Mouse (Mus musculus) midbrain, embryonic 16.5 days (tissue): Measurements from ENCODE around the gene Msl2. TPM values are rescaled to one million over a fixed set of nuclear protein-coding genes. Genes with fewer than 3 reads are reported as not detected.

Source experiments
- ATAC-seq: fragments of 200-750 bp; cut with Nextera tagmentation; 2 replicates; pipeline ENCODE4 v1.8.0; 2017; ENCODE audit warnings: moderate TSS enrichment
- H3K27ac ChIP-seq: fragments of 300-500 bp; sonication (generic); 2 replicates; pipeline ENCODE4 v1.5.1; 2014; ENCODE audit warnings: mild to moderate bottlenecking, low read length, mixed read lengths
- H3K27me3 ChIP-seq: fragments of 300-500 bp; sonication (generic); 2 replicates; pipeline ENCODE4 v1.6.1; 2014; ENCODE audit warnings: low read depth, low read length, mixed read lengths; ENCODE audit not compliant: control insufficient read depth, insufficient read depth
- H3K36me3 ChIP-seq: fragments of 300-500 bp; sonication (generic); 2 replicates; pipeline ENCODE4 v1.6.1; 2014; ENCODE audit warnings: mild to moderate bottlenecking, low read length, moderate library complexity, mixed read lengths; ENCODE audit not compliant: control insufficient read depth, insufficient read depth
- H3K4me1 ChIP-seq: fragments of 300-500 bp; sonication (generic); 2 replicates; pipeline ENCODE4 v1.6.1; 2014; ENCODE audit warnings: mild to moderate bottlenecking, low read length, mixed read lengths; ENCODE audit not compliant: control insufficient read depth, insufficient read depth
- H3K4me2 ChIP-seq: fragments of 300-500 bp; sonication (generic); 2 replicates; pipeline ENCODE4 v1.6.1; 2014; ENCODE audit warnings: mild to moderate bottlenecking, low read length, mixed read lengths
- H3K4me3 ChIP-seq: fragments of 300-500 bp; sonication (generic); 2 replicates; pipeline ENCODE4 v1.5.1; 2014; ENCODE audit warnings: low read depth, mild to moderate bottlenecking, low read length, moderate library complexity, mixed read lengths
- H3K9ac ChIP-seq: fragments of 300-500 bp; sonication (generic); 2 replicates; pipeline ENCODE4 v1.6.1; 2014; ENCODE audit warnings: low read depth, low read length, mixed read lengths
- H3K9me3 ChIP-seq: fragments of 300-500 bp; sonication (generic); replicated peaks from 2 replicates; pipeline ENCODE4 v1.6.1; 2014; ENCODE audit warnings: mild to moderate bottlenecking, low read length, mixed read lengths; ENCODE audit not compliant: control insufficient read depth, poor library complexity, severe bottlenecking
- WGBS: fragments of 180-500 bp; shearing (Covaris S2); extraction: QIAGEN DNeasy Blood & Tissue Kit; methylation state at CpG from one replicate; pipeline ENCODE4 v1.1.7; 2014; 5-methylcytosine and 5-hydroxymethylcytosine counted together
- polyA plus RNA-seq: library from polyadenylated mRNA; unstranded; fragments of >200 nt; fragmentation: Nextera tagmentation; extraction: Ambion mirVana; gene quantifications from 2 replicates; pipeline ENCODE4 v1.2.1, GENCODE M21; 2015

Gene Msl2
- polyA plus RNA-seq, 1 experiment from 2014 or later: 3.4 TPM

- H3K27ac ChIP-seq: no peak overlapping the region
- WGBS: 97% methylated on average over 3 of the region's 3 CpGs
- no peaks in the 10 kb centered on the region; the same call in 1 of the 2 replicates for H3K36me3 ChIP-seq
- ATAC-seq: no peak
- no peak overlapping the region for H3K4me2 ChIP-seq
- no peaks in the 10 kb centered on the region for H3K9me3 ChIP-seq
- no peak overlapping the region for H3K4me3 ChIP-seq
- H3K4me1 ChIP-seq: peaks cover 5% of the 10 kb centered on the region; the same call in 1 of the 2 replicates
- no peak overlapping the region for H3K9ac ChIP-seq
- no peaks in the 10 kb centered on the region for H3K27me3 ChIP-seq
Measured at GRCm38 (mm10) chr9:101069781-101070180, 4.1 kb upstream of the Msl2 start.

- H3K4me2 ChIP-seq: no peak overlapping the region
- peaks cover 10% of the 10 kb centered on the region for H3K4me1 ChIP-seq
Measured at GRCm38 (mm10) chr9:101072506-101072905, 1.4 kb upstream of the Msl2 start.

DNA sequence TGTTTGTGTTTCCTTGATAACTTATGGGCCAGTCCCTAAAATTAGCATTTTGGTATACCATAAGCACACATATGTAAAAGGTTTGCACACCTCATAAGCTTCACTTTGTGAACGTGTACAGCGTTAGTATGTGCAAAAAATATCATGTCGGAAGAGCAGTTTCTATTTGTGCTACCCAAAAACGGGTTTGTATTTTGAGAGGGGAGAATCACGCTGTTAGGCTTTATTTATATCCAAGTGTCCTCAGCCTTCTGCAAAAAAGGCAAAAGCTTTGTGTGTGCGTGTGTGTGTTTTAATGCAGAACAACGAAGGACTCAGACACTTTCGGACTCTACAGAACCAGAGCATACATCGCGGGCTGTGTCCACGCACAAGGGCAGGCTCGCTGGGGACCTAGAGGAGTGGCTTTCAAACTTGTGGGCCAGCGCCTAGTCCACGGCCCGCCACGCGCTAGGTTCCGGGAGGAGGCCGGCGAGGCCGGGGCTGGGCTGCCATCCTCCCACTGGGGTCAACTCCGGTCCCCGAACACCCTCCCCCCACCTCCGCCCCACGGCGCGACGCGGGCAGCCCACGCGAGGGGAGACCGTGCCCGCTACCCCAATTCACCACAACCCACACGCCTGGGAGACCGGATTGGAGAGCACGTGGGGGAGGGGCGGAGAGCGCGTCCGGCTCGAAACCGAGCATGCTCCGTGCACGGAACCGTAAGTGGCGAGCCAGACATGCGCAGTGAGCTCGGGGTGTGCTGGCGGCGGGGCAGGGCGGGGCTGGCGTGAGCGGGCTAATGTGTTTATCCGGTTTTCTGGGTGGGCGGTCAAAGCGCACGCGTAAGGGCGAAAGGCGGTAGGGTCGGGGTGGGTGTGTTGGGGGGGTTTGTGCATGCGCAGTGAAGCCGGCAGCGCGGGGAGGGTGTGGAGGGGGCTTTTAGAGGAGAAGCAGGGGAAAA is 587 bp upstream of the Msl2 start:
- 1% methylated on average over 59 of the region's 65 CpGs for WGBS
- no peaks in the 10 kb centered on the region for H3K9me3 ChIP-seq
- H3K36me3 ChIP-seq: no peaks in the 10 kb centered on the region
- H3K27ac ChIP-seq: peak overlapping the region; percentile 93
- H3K4me2 ChIP-seq: peak overlapping the region; percentile 76
- H3K4me1 ChIP-seq: peaks cover 16% of the 10 kb centered on the region
- ATAC-seq: peak; percentile 94
- peak overlapping the region; percentile 96 for H3K4me3 ChIP-seq
- H3K27me3 ChIP-seq: no peaks in the 10 kb centered on the region
- peak overlapping the region; percentile 95 for H3K9ac ChIP-seq

More at GRCm38 (mm10) chr9:101072506-101072905, 1.4 kb upstream of the Msl2 start:
- Histone ChIP-seq H3K27ac (no peak overlapping the region), H3K9ac (no peak overlapping the region), H3K36me3 (no peaks in the 10 kb centered on the region; the same call in 1 of the 2 replicates), H3K9me3 (no peaks in the 10 kb centered on the region), H3K27me3 (no peaks in the 10 kb centered on the region), H3K4me3 (no peak overlapping the region)
- WGBS: 34% methylated on average over 5 of the region's 5 CpGs
- no peak for ATAC-seq

DNA sequence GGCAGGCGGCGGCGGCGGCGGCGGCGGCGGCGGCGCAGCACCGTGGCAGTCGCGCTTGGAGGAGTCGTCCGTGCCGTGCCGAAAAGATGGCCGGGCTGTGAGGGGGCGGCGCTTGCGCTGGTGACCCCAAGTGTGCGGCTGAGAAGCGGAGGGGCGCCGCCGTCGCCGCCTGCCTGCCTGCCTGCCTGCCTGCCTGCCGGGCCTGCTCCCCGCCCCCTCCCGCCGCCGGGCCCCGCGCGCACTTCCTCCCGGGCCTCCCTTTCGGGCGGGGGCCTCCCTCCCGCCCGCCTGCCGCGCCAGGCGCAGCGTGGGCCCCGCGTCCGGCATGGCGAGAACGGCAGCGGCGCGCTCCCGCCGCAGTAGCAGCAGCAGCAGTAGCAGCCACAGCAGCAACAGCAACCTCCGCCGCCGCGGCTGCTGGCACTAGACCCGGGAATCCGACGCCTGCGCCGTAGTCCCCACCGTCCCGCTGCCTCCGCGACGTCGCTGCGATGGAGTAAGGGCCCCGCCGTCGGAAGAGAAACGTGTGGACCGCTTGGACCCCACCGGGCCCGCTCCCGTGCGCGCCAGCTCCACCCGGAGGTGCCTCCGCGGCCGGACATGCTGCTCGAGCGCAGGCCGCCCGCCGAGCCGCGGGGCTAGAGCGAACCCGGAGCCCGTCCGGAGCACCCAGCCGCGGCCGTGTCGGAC is 576 bp downstream of the Msl2 start:
- peak overlapping the region; percentile 99 for H3K9ac ChIP-seq
- H3K4me3 ChIP-seq: peak overlapping the region; percentile 96
- H3K4me1 ChIP-seq: peaks cover 28% of the 10 kb centered on the region
- 0% methylated on average over 48 of the region's 100 CpGs for WGBS
- no peaks in the 10 kb centered on the region for H3K27me3 ChIP-seq
- peak overlapping the region; percentile 77 for H3K4me2 ChIP-seq
- no peaks in the 10 kb centered on the region for H3K36me3 ChIP-seq
- H3K9me3 ChIP-seq: no peaks in the 10 kb centered on the region
- H3K27ac ChIP-seq: peak overlapping the region; percentile 100
- ATAC-seq: peak; percentile 83

GRCm38 (mm10) chr9:101075091-101075581 is 1.2 kb downstream of the Msl2 start:
- H3K4me2 ChIP-seq: peak overlapping the region; percentile 77
- peak overlapping the region; percentile 96 for H3K4me3 ChIP-seq
- H3K4me1 ChIP-seq: peaks cover 32% of the 10 kb centered on the region
- no peaks in the 10 kb centered on the region for H3K36me3 ChIP-seq
- H3K9me3 ChIP-seq: no peaks in the 10 kb centered on the region
- no peaks in the 10 kb centered on the region for H3K27me3 ChIP-seq
- 0% methylated on average over 25 of the region's 25 CpGs for WGBS
- ATAC-seq: no peak
- peak overlapping the region; percentile 99 for H3K9ac ChIP-seq
- peak overlapping the region; percentile 100 for H3K27ac ChIP-seq

- Histone ChIP-seq H3K27me3 (no peaks in the 10 kb centered on the region), H3K36me3 (no peaks in the 10 kb centered on the region), H3K4me2 (peak overlapping the region; percentile 77), H3K9ac (peak overlapping the region; percentile 99), H3K4me3 (peak overlapping the region; percentile 96), H3K9me3 (no peaks in the 10 kb centered on the region), H3K27ac (no peak overlapping the region), H3K4me1 (peaks cover 36% of the 10 kb centered on the region)
- no peak for ATAC-seq
- 1% methylated on average over 8 of the region's 8 CpGs for WGBS
Measured at GRCm38 (mm10) chr9:101075694-101076093, 1.8 kb downstream of the Msl2 start.

- Histone ChIP-seq H3K27me3 (no peaks in the 10 kb centered on the region), H3K4me2 (peak overlapping the region; percentile 77), H3K27ac (no peak overlapping the region), H3K4me1 (peaks cover 36% of the 10 kb centered on the region), H3K4me3 (peak overlapping the region; percentile 96), H3K36me3 (no peaks in the 10 kb centered on the region), H3K9ac (peak overlapping the region; percentile 99), H3K9me3 (no peaks in the 10 kb centered on the region)
- ATAC-seq: no peak
- WGBS: 1% methylated on average over 18 of the region's 18 CpGs
Measured at GRCm38 (mm10) chr9:101076095-101076875, 2.4 kb downstream of the Msl2 start.

GRCm38 (mm10) chr9:101077486-101077885 is 3.6 kb downstream of the Msl2 start:
- H3K4me1 ChIP-seq: peaks cover 36% of the 10 kb centered on the region
- H3K9me3 ChIP-seq: no peaks in the 10 kb centered on the region
- peak overlapping the region; percentile 96 for H3K4me3 ChIP-seq
- peak overlapping the region; percentile 77 for H3K4me2 ChIP-seq
- ATAC-seq: no peak
- no peak overlapping the region for H3K27ac ChIP-seq
- no peaks in the 10 kb centered on the region for H3K27me3 ChIP-seq
- no peaks in the 10 kb centered on the region for H3K36me3 ChIP-seq
- no peak overlapping the region for H3K9ac ChIP-seq
